Mouse (Mus musculus): ENCODE measurements around the gene Pold3. TPM values are rescaled to one million over a fixed set of nuclear protein-coding genes. Genes with fewer than 3 reads are reported as not detected.
A peak's percentile ranks its signal among the peaks of the same experiment; 100 is the strongest.

Pold3 gene
- polyA plus RNA-seq, 1 experiment from 2014 or later, result 34.3 TPM

DNA sequence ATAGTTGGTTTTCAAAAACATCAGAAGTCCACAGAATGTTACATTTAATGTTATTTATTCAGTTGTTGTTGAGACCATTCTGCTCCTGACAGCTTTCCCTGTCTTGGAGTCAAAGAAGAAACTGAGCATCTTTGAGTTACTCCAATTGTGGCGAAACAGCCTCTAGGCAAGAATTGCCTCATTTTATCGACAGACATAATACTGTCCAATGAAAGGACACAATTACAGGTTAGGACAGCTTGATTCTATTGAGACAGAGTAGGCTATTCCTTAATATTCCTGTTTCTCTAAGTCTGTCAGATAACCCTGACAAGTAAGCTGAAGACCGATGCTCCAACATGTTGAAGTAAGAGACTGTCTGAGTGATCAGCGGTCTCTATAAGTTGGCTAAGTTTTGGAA lies 16.7 kb upstream of the Pold3 start:
- ChIA-PET CTCF (no interaction called here), POLR2A (no interaction called here)
- TF ChIP-seq CTCF (IDR thresholded peaks at IDR 0.05), result no peak
- H3K27me3 ChIP-seq, result peaks cover 26% of the 10 kb centered on the region
- no peak for ATAC-seq
- no peak for DNase-seq (ENCODE audit: low read depth, low spot score)
- in situ Hi-C loops (cut with MboI; ENCODE audit: low pct_unique_long_range_greater_than_20kb), result no loop called here

DNA sequence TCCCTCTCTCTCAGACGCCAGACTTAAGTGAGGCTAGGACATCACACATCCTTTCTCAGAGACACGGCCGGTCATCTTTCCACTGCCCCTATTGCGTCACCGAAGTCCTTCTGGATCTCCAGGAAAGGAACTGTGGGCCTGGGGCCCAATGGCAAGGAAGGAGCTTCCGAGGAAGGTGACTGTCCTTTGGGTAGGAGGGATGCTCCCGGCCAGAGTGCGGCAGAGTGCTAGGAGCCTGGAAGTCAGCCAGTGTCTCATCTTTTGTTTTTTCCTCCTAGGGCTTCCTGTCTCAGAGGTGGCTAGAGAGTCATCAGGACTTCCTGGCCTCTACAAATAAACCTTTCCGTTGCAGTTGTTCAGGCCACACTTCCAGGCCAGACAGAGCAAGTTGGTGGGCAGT lies 15.7 kb upstream of the Pold3 start:
- CTCF ChIA-PET, result no interaction called here
- TF ChIP-seq CTCF (IDR thresholded peaks at IDR 0.05), result no peak
- H3K27me3 ChIP-seq, result peaks cover 17% of the 10 kb centered on the region
- in situ Hi-C loops (cut with MboI; ENCODE audit: low pct_unique_long_range_greater_than_20kb), result no loop called here
- POLR2A ChIA-PET, result no interaction called here
- ATAC-seq (no peak), DNase-seq (ENCODE audit: low read depth, low spot score) (no peak)

DNA sequence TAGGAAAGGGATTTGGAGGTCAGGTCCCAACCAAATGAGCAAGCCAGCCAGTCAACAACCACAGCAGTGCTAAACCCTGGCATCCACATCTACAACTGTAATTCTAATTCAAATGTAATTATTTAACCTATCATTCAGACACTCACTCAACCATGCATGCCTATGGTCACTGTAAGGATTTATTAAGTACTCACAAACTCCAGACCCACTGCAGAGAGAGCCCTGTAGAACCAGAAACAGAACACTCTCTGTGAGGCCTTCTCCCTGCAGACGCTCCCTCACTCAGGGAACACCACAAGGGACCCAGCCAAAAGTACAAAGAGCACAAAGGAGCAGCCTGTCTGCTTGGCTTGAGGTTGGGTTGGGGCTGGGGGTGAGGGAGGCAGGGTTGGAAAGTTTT lies 11.0 kb upstream of the Pold3 start:
- DNase-seq (ENCODE audit: low read depth, low spot score) (no peak), ATAC-seq (no peak)
- in situ Hi-C loops (cut with MboI; ENCODE audit: low pct_unique_long_range_greater_than_20kb), result no loop called here
- no peak for TF ChIP-seq CTCF (IDR thresholded peaks at IDR 0.05)
- ChIA-PET CTCF (no interaction called here), POLR2A (no interaction called here)
- no peaks in the 10 kb centered on the region for H3K27me3 ChIP-seq

DNA sequence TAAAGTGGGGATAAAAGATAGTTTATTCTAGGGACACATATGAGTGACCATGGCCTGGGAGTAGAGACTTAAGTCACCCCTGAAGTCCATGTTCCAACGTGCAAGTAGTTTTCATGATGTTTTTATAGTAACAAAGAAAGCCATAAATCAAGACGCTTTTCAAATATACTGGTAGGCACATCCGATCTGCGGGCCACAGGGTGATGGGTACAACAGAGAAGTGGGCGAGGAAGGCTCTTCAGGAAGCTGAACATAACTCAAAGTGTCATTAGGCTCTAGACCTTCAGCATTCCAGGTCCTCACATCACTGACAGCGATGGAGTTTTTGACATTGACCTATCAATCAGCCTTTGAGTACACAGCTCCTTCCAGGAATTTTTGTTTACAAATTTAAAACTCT lies 9.2 kb upstream of the Pold3 start:
- ChIA-PET CTCF (no interaction called here), POLR2A (no interaction called here)
- no peaks in the 10 kb centered on the region for H3K27me3 ChIP-seq
- no peak for DNase-seq (ENCODE audit: low read depth, low spot score)
- in situ Hi-C loops (cut with MboI; ENCODE audit: low pct_unique_long_range_greater_than_20kb), result no loop called here
- ATAC-seq, result no peak
- no peak for TF ChIP-seq CTCF (IDR thresholded peaks at IDR 0.05)

DNA sequence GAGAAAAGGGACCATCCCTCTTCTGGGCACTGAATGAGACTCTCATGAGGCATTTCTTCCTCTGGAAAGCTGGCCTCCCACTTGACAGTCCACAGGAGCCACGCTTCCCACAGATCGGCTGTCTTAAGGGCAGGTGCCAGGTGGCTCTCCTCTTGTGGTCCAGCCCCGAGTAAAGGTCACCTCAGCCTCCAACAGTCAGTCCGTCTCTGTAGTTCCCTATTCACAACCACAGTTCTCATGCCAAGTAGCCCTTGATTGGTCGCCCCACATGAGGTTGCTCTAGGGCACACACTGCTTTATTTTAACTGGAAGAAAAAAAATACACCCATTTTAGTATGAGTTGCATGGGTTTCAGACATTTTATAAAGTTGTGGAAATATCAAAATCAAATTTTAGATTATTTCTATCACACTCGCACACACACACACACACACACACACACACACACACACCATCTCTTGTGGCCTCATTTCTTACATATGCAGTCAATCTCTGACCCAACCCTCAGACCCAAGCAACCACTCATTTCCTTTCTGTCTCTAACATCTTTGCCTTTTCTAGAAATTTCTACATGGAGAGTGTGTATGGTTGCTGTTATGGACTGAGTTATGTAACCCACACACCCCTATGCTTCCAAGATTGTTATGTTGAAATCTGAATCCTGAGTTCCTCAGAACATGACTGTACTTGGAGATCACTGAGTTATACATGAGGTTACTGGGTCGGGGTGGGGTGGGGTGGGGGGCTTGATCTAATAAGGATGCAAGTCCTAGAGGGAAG lies 7.1 kb upstream of the Pold3 start:
- ATAC-seq (no peak), DNase-seq (ENCODE audit: low read depth, low spot score) (no peak)
- in situ Hi-C loops (cut with MboI; ENCODE audit: low pct_unique_long_range_greater_than_20kb), result loop anchor here (5.0 kb wide), 1 partner anchor 54 kb away; no protein-coding TSS in a partner anchor
- ChIA-PET CTCF (no interaction called here), POLR2A (no interaction called here)
- TF ChIP-seq CTCF (IDR thresholded peaks at IDR 0.05), result no peak
- no peaks in the 10 kb centered on the region for H3K27me3 ChIP-seq

DNA sequence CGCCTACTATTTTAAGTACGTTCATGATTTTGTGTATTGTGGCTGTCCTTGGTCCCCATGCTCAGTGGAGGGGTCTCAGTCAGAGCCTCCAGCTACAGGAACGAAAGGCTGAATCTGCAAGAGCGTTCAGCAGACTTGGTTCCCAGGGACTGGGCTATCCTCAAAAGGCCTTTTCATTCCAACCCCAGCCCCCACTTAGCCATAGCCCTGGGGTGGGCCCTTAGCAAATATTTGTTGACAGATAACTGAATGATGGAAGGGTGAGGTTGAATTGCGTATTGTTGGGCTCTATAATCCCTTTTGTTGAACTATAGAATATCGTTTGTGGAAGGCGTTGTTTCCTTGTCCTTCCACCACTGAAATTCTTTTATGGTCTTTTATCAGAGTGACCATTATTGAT lies 5.1 kb upstream of the Pold3 start:
- in situ Hi-C loops (cut with MboI; ENCODE audit: low pct_unique_long_range_greater_than_20kb), result loop anchor here (5.0 kb wide), 1 partner anchor 56 kb away; no protein-coding TSS in a partner anchor
- ChIA-PET CTCF (interaction anchor here (1.1 kb wide), 1 partner anchor 60 kb away, joined by 3 read pairs; no protein-coding TSS in a partner anchor), POLR2A (no interaction called here)
- ATAC-seq (no peak), DNase-seq (ENCODE audit: low read depth, low spot score) (no peak)
- TF ChIP-seq CTCF (IDR thresholded peaks at IDR 0.05), result no peak
- no peaks in the 10 kb centered on the region for H3K27me3 ChIP-seq

DNA sequence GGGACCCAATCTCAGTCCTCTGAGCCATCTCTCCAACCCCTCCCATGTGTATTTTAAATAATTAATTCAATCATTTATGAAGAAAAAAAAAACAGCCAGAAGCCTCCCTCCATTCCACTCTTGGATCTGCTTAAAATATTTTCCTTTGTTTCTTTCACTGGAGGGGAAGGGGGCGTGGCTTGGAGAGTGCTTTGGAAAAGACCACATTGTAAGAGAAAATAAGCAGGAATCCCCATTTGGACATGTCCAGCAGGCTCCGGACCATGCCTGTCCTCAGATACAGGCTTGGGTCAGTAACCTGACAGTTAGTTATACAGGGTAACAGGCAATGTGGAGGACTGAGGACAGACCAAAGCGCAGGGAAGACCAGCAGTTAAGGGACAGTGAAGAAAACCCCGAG lies 3.8 kb upstream of the Pold3 start:
- ChIA-PET POLR2A (no interaction called here), CTCF (no interaction called here)
- TF ChIP-seq CTCF (IDR thresholded peaks at IDR 0.05), result no peak
- no peaks in the 10 kb centered on the region for H3K27me3 ChIP-seq
- in situ Hi-C loops (cut with MboI; ENCODE audit: low pct_unique_long_range_greater_than_20kb), result loop anchor here (5.0 kb wide), 1 partner anchor 57 kb away; no protein-coding TSS in a partner anchor
- ATAC-seq, result no peak
- DNase-seq (ENCODE audit: low read depth, low spot score), result no peak

DNA sequence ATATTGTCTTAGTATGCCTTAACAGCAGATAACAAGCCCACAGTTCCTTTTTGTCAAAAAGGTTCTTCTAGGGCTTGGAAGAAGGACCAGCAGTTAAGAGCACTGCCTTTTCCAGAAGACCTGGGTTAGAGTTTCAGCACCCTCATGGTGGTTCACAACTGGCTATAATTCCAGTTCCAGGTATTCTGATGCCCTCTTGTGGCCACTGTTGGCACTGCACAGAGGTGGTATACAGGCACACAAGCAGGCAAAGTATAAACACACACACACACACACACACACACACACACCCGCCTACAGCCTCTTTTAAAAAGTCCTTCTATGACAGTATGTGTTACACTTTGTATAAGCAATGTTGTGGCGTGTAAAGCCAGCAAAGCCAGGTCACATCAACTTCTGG lies 2.8 kb upstream of the Pold3 start:
- ATAC-seq, result no peak
- CTCF ChIA-PET, result interaction anchor here (1.5 to 3.5 kb wide), 3 partner anchors 34 to 138 kb away, joined by 3 to 22 read pairs (median 3); no protein-coding TSS in a partner anchor
- in situ Hi-C loops (cut with MboI; ENCODE audit: low pct_unique_long_range_greater_than_20kb), result loop anchor here (5.0 kb wide), 1 partner anchor 113 kb away; no protein-coding TSS in a partner anchor
- H3K27me3 ChIP-seq, result no peaks in the 10 kb centered on the region
- TF ChIP-seq CTCF (IDR thresholded peaks at IDR 0.05), result peak; percentile 66
- POLR2A ChIA-PET, result no interaction called here
- no peak for DNase-seq (ENCODE audit: low read depth, low spot score)

DNA sequence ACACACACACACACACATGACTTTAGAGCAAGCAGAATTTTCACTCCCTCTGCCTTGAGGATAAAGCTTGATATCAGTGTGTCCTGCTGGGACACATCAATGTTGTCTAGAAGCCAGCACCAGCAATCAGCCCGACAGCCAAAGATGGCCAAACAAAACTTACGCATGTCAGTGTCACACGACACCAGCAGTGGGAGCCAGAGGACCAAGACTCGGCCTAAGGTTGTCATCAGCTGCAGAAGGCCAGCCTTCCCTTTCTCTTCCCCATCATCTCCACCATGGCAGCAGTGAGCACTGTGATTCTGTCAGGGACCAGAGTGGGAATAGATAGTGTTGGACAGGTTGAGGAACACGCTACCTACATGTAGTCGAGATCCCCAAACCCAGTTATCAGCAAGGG lies 2.1 kb upstream of the Pold3 start:
- ChIA-PET CTCF (interaction anchor here (1.0 to 3.5 kb wide), 4 partner anchors 35 to 139 kb away, joined by 3 to 22 read pairs (median 3); no protein-coding TSS in a partner anchor), POLR2A (interaction anchor here (1.3 kb wide), 1 partner anchor 109 kb away, joined by 3 read pairs; no protein-coding TSS in a partner anchor)
- DNase-seq (ENCODE audit: low read depth, low spot score), result no peak

DNA sequence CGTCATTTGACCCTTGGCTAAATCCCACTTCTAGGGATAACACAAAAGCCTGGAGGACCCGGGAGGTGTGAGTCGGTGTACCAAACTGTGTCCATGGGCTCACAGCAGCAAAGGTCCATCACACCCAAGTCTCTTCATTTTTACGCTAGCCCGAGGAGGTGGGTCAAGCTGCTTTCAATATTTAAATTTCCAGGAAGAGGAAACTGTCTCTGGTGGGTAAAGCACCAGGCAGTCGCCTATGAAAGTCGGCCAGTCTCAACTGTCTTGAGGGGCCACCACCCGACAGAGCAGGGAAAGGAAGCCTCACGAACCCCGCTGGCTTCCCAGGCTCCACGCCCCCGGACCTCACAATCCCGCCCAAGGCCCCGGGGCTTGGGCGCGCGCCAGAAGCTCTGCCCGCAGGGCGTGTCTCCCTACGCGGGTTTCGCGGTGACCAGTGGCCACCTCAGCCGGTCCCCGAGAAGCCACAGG lies 539 bp downstream of the Pold3 start:
- in situ Hi-C loops (cut with MboI; ENCODE audit: low pct_unique_long_range_greater_than_20kb), result loop anchor here (5.0 kb wide), 1 partner anchor 116 kb away; no protein-coding TSS in a partner anchor
- DNase-seq (ENCODE audit: low read depth, low spot score) (no peak), ATAC-seq (peak; percentile 27)
- ChIA-PET CTCF (interaction anchor here (0.9 to 3.5 kb wide), 5 partner anchors 10 to 132 kb away, joined by 3 to 22 read pairs (median 4); partner anchors contain the start of gene Lipt2), POLR2A (interaction anchor here (0.6 to 0.9 kb wide), 5 partner anchors 11 to 147 kb away, joined by 3 to 4 read pairs (median 3); no protein-coding TSS in a partner anchor)
- H3K27me3 ChIP-seq, result no peaks in the 10 kb centered on the region
- TF ChIP-seq CTCF (IDR thresholded peaks at IDR 0.05), result no peak

More for the DNA sequence above, 2.1 kb upstream of the Pold3 start:
- no peak for ATAC-seq
- no peaks in the 10 kb centered on the region for H3K27me3 ChIP-seq
- TF ChIP-seq CTCF (IDR thresholded peaks at IDR 0.05), result peak; percentile 78
- in situ Hi-C loops (cut with MboI; ENCODE audit: low pct_unique_long_range_greater_than_20kb), result loop anchor here (5.0 kb wide), 1 partner anchor 114 kb away; no protein-coding TSS in a partner anchor

DNA sequence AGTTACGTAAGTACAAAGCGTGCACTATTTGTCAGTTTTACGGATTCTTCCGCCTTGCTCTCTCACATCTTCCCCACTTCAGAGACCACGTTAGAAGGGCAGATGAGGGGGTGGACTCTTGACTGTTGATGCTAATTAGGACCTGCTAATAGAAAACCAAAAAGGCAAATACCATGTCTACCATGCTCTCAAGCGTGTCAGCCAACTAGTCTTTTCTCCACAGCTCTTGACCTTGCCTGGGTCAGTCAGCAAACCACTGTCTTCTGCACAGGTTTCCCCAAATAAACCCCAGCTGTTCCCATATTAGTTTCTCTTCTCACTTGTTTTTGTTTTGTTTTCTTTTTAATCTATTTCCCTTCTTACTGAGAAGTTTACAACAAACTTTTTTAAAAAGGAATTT lies 7.1 kb downstream of the Pold3 start:
- no peaks in the 10 kb centered on the region for H3K27me3 ChIP-seq
- ChIA-PET POLR2A (interaction anchor here (0.6 kb wide), 1 partner anchor 45 kb away, joined by 3 read pairs; no protein-coding TSS in a partner anchor), CTCF (interaction anchor here (0.8 kb wide), 1 partner anchor 44 kb away, joined by 3 read pairs; the partner anchor contains the start of gene Lipt2)
- DNase-seq (ENCODE audit: low read depth, low spot score) (no peak), ATAC-seq (no peak)
- in situ Hi-C loops (cut with MboI; ENCODE audit: low pct_unique_long_range_greater_than_20kb), result no loop called here
- TF ChIP-seq CTCF (IDR thresholded peaks at IDR 0.05), result no peak
